Mouse (Mus musculus): ENCODE measurements around the gene Hnrnpm. TPM values are rescaled to one million over a fixed set of nuclear protein-coding genes. Genes with fewer than 3 reads are reported as not detected.

Hnrnpm gene
- polyA plus RNA-seq, 1 experiment: 50.7 TPM

DNA sequence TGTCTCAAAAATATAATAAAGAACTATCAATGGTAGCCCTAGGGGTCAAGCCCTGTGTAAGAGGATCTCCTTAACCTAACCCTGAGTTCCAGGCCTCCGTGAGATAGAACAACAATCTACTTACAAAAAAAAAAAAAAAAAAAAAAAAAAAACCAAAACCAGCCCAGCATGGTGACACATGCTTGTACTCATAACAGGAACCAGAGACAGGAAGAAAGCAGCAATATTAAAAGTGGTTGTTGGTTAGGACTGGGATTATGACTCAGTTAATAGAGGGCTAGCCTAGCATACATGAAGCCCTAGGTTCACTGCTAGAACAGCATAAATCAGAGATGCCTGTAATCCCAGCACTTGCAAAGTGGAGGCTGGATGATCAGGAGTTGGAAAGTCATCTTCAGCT lies 15.5 kb upstream of the Hnrnpm start:
- H3K27ac ChIP-seq (ENCODE audit: insufficient read depth, low read depth, low read length): no peak overlapping the region
- no peak for TF ChIP-seq CTCF (conservative IDR thresholded peaks at IDR 0.05; ENCODE audit: insufficient read depth, insufficient read length, low read depth, low read length)
- TF ChIP-seq POLR2A (IDR thresholded peaks at IDR 0.05; ENCODE audit: low read depth, low read length): no peak
- H3K36me3 ChIP-seq (ENCODE audit: control insufficient read depth, insufficient read depth, low read length): peaks cover 7% of the 10 kb centered on the region
- WGBS: 60% methylated on average over 1 of the region's 1 CpGs
- no peak overlapping the region for H3K4me3 ChIP-seq (ENCODE audit: insufficient read depth, low read depth, low read length)
- no peaks in the 10 kb centered on the region for H3K4me1 ChIP-seq (ENCODE audit: control insufficient read depth, insufficient read depth, low read length)
- no peaks in the 10 kb centered on the region for H3K27me3 ChIP-seq (replicated peaks; ENCODE audit: control insufficient read depth, insufficient read depth, low read length)
- no peak for DNase-seq

- 93% methylated on average over 1 of the region's 1 CpGs for WGBS
- Histone ChIP-seq H3K27ac (ENCODE audit: insufficient read depth, low read depth, low read length) (no peak overlapping the region), H3K4me3 (ENCODE audit: insufficient read depth, low read depth, low read length) (no peak overlapping the region), H3K4me1 (ENCODE audit: control insufficient read depth, insufficient read depth, low read length) (no peaks in the 10 kb centered on the region), H3K36me3 (ENCODE audit: control insufficient read depth, insufficient read depth, low read length) (peaks cover 6% of the 10 kb centered on the region), H3K27me3 (replicated peaks; ENCODE audit: control insufficient read depth, insufficient read depth, low read length) (no peaks in the 10 kb centered on the region)
- DNase-seq: no peak
- TF ChIP-seq POLR2A (IDR thresholded peaks at IDR 0.05; ENCODE audit: low read depth, low read length) (no peak), CTCF (conservative IDR thresholded peaks at IDR 0.05; ENCODE audit: insufficient read depth, insufficient read length, low read depth, low read length) (no peak)
Observed at GRCm38 (mm10) chr17:33695471-33695870, 8.8 kb upstream of the Hnrnpm start.

- H3K27ac ChIP-seq (ENCODE audit: insufficient read depth, low read depth, low read length): peak overlapping the region; percentile 89
- TF ChIP-seq CTCF (conservative IDR thresholded peaks at IDR 0.05; ENCODE audit: insufficient read depth, insufficient read length, low read depth, low read length): no peak
- peak; percentile 86 for TF ChIP-seq POLR2A (IDR thresholded peaks at IDR 0.05; ENCODE audit: low read depth, low read length)
- under 1% methylated on average over 42 of the region's 42 CpGs for WGBS
Observed at GRCm38 (mm10) chr17:33685249-33685653, 1.4 kb downstream of the Hnrnpm start.

DNA sequence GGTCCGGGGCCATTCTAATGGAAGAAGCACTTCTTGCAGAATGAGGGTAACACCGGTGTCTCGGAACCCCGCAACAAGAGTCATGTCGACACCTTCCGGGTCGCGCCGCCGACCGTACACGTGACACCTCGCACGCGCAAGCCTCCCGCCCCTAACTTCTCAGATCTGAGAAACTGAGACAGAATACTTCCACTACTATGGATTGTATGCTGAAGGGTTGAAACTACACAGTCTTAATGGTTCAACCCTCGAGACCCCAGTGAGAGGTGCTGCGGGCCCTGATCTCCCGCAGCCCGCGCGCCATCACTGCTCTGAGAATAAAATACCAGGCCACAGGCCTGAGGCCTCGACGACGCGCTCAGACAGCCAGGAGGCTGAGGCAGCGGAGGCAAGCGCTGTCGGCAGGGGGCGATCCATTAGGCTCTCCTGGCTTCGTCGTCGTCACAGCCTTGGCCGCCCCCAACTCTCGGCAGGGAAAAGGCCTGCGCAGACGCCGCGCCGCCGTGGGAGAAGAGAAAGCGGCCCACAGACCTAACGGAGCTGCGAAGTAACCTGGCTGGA lies 1.9 kb downstream of the Hnrnpm start:
- Histone ChIP-seq H3K4me3 (ENCODE audit: insufficient read depth, low read depth, low read length) (peak overlapping the region; percentile 75), H3K36me3 (ENCODE audit: control insufficient read depth, insufficient read depth, low read length) (no peaks in the 10 kb centered on the region), H3K4me1 (ENCODE audit: control insufficient read depth, insufficient read depth, low read length) (peaks cover 19% of the 10 kb centered on the region), H3K27ac (ENCODE audit: insufficient read depth, low read depth, low read length) (peak overlapping the region; percentile 89), H3K27me3 (replicated peaks; ENCODE audit: control insufficient read depth, insufficient read depth, low read length) (no peaks in the 10 kb centered on the region)
- TF ChIP-seq CTCF (conservative IDR thresholded peaks at IDR 0.05; ENCODE audit: insufficient read depth, insufficient read length, low read depth, low read length) (peak; percentile 37), POLR2A (IDR thresholded peaks at IDR 0.05; ENCODE audit: low read depth, low read length) (no peak)
- DNase-seq: peak; percentile 70
- WGBS: under 1% methylated on average over 44 of the region's 44 CpGs

More at GRCm38 (mm10) chr17:33685249-33685653, 1.4 kb downstream of the Hnrnpm start:
- Histone ChIP-seq H3K4me1 (ENCODE audit: control insufficient read depth, insufficient read depth, low read length) (peaks cover 19% of the 10 kb centered on the region), H3K4me3 (ENCODE audit: insufficient read depth, low read depth, low read length) (peak overlapping the region; percentile 75), H3K36me3 (ENCODE audit: control insufficient read depth, insufficient read depth, low read length) (no peaks in the 10 kb centered on the region), H3K27me3 (replicated peaks; ENCODE audit: control insufficient read depth, insufficient read depth, low read length) (no peaks in the 10 kb centered on the region)
- DNase-seq: peak; percentile 99

GRCm38 (mm10) chr17:33681767-33682166 lies 4.9 kb downstream of the Hnrnpm start:
- Histone ChIP-seq H3K36me3 (ENCODE audit: control insufficient read depth, insufficient read depth, low read length) (no peaks in the 10 kb centered on the region), H3K27me3 (replicated peaks; ENCODE audit: control insufficient read depth, insufficient read depth, low read length) (no peaks in the 10 kb centered on the region), H3K4me3 (ENCODE audit: insufficient read depth, low read depth, low read length) (no peak overlapping the region), H3K4me1 (ENCODE audit: control insufficient read depth, insufficient read depth, low read length) (peaks cover 22% of the 10 kb centered on the region), H3K27ac (ENCODE audit: insufficient read depth, low read depth, low read length) (no peak overlapping the region)
- TF ChIP-seq CTCF (conservative IDR thresholded peaks at IDR 0.05; ENCODE audit: insufficient read depth, insufficient read length, low read depth, low read length): no peak
- TF ChIP-seq POLR2A (IDR thresholded peaks at IDR 0.05; ENCODE audit: low read depth, low read length): no peak
- DNase-seq: no peak

DNA sequence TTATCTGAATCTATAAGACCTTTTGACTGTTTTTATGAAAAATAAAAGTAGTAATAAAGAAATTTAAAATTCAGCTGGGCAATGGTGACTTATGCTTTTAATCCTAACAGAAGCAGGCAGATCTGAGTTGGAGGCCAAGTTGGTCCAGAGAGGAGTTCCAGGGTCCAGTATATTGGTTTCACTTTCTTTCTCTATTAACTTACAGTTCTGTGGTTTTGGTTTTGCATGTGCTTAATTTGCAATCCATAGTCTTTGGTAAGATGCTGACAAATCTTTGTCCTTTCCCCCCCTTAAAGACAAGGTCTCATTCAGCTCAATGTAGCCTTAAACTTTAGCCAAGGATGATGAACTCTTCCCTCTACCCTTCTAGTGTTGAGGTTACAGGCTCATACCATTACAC lies 7.9 kb downstream of the Hnrnpm start:
- H3K27ac ChIP-seq (ENCODE audit: insufficient read depth, low read depth, low read length): no peak overlapping the region
- no peak for DNase-seq
- H3K4me3 ChIP-seq (ENCODE audit: insufficient read depth, low read depth, low read length): no peak overlapping the region
- H3K36me3 ChIP-seq (ENCODE audit: control insufficient read depth, insufficient read depth, low read length): 0 out of 2 replicates have a peak, but pooled peaks cover 2% of the 10 kb centered on the region
- H3K27me3 ChIP-seq (replicated peaks; ENCODE audit: control insufficient read depth, insufficient read depth, low read length): no peaks in the 10 kb centered on the region
- no peak for TF ChIP-seq CTCF (conservative IDR thresholded peaks at IDR 0.05; ENCODE audit: insufficient read depth, insufficient read length, low read depth, low read length)
- no peak for TF ChIP-seq POLR2A (IDR thresholded peaks at IDR 0.05; ENCODE audit: low read depth, low read length)
- H3K4me1 ChIP-seq (ENCODE audit: control insufficient read depth, insufficient read depth, low read length): peaks cover 18% of the 10 kb centered on the region

DNA sequence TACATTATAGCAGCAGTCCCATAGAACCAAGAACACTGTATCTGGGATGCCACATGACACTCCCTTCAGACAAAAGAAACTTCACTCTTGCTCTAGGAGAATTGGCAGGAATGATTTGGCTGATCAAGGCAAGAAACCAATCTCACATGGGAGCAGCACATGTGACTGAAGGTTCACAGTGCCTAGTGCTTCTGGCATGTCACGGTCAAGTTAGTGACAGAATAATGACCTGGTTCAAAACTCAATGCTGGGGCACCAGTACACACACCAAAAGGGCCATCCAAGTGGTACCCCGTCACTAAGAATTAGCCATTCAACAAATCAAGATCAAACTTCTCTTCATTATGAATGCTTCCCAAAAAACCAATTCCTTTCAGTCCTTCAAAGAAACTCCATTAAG lies 10.6 kb downstream of the Hnrnpm start:
- WGBS: 69% methylated on average over 2 of the region's 2 CpGs
- H3K27me3 ChIP-seq (replicated peaks; ENCODE audit: control insufficient read depth, insufficient read depth, low read length): no peaks in the 10 kb centered on the region
- 0 out of 2 replicates have a peak, but pooled peaks cover 2% of the 10 kb centered on the region for H3K36me3 ChIP-seq (ENCODE audit: control insufficient read depth, insufficient read depth, low read length)
- DNase-seq: peak; percentile 11
- TF ChIP-seq CTCF (conservative IDR thresholded peaks at IDR 0.05; ENCODE audit: insufficient read depth, insufficient read length, low read depth, low read length) (no peak), POLR2A (IDR thresholded peaks at IDR 0.05; ENCODE audit: low read depth, low read length) (no peak)
- no peak overlapping the region for H3K4me3 ChIP-seq (ENCODE audit: insufficient read depth, low read depth, low read length)
- peaks cover 8% of the 10 kb centered on the region for H3K4me1 ChIP-seq (ENCODE audit: control insufficient read depth, insufficient read depth, low read length)
- H3K27ac ChIP-seq (ENCODE audit: insufficient read depth, low read depth, low read length): no peak overlapping the region
